Mouse (Mus musculus) brain, embryonic 14.5 days (tissue): ENCODE data around the gene Vwce. TPM values are rescaled to one million over a fixed set of nuclear protein-coding genes. Genes with fewer than 3 reads are reported as not detected.
A peak's percentile ranks its signal among the peaks of the same experiment; 100 is the strongest.

Experiments
- DNase-seq: peaks from one replicate; pipeline ENCODE4 v3.0.0-alpha.2; 2011; ENCODE audit warnings: low read depth
- CTCF ChIP-seq: fragments of 200-500 bp; IDR thresholded peaks from 2 replicates; pipeline ENCODE4 v1.5.1; 2012; ENCODE audit warnings: inconsistent platforms, mild to moderate bottlenecking, moderate library complexity, borderline replicate concordance; ENCODE audit not compliant: insufficient read depth, insufficient read length; ENCODE audit errors: extremely low read depth
- POLR2A ChIP-seq: fragments of 200-500 bp; IDR thresholded peaks from 2 replicates; pipeline ENCODE4 v1.6.1; 2012; ENCODE audit warnings: mild to moderate bottlenecking, inconsistent platforms, borderline replicate concordance; ENCODE audit not compliant: poor library complexity, insufficient read depth, insufficient read length, severe bottlenecking; ENCODE audit errors: extremely low read depth
- polyA plus RNA-seq: library from polyadenylated mRNA; depleted of rRNA; stranded (reverse); fragments of >200 nt; gene quantifications from 2 replicates; pipeline ENCODE4 v1.2.3, GENCODE M21; 2012; rRNA removed

The Vwce gene
- 1.1 TPM in 2 replicates for polyA plus RNA-seq

DNA sequence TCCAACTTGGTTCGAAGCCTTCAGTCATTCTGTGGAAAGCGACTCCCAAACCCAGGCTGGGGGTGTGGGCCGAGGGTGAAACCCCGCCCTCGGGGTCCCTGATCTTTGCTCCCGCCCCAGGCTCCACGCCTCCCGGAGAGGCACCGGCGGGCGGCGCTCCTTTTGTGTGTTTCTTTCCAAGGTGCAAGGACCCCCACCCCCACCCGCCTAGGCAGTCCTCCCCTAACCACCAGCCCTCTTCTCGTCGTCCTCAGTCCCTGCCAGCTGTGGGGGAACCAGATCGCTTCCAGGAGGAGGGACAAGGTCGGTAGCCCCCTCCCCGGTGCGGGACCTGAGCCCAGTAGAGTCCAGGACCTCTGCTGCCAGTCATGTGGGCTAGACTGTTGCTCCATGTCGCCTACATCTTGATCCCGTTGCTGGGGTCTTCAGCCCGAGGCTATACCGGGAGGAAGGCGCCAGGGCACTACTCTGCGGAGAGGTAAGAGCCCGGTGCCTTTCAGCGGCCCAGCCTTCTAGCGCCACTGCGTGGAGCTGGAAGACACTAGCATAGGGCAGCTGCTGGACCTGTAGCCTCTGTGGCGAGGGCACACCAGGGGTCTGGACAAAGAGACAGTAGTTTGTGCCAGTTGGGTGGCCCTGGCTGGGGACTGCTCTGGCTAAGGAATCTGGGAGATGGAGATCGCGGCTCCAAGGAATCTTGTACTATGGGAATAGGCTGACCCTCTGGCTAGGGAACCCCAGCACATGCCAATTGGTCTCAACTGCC, at the start of gene Vwce:
Gene Vwce, plus strand, starts transcription at position 108 of the 766 bp plus-strand sequence.
- peak; percentile 34; the same call in 1 of the 2 replicates for TF ChIP-seq CTCF
- no peak for TF ChIP-seq POLR2A
- peak; percentile 63 for DNase-seq

DNA sequence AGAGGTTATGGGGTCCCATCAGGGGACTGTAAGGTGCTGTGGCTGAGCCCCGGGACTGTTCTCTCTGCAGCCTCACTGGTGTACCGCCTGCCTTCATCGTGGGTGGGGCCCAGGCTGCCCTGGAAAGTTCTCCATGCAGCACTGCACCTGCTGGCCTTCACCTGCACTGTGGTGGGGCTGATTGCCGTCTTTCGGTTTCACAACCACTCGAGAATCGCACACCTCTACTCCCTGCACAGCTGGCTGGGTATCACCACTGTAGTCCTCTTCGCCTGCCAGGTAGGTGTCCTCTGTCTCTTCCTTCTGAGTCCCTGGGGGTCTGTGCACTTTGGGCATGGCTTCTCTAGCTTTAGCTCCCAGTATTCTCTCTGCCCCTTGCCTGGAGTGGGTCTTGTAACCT, 48.9 kb upstream of the Vwce start:
- DNase-seq, result no peak
- TF ChIP-seq POLR2A (no peak), CTCF (no peak)

DNA sequence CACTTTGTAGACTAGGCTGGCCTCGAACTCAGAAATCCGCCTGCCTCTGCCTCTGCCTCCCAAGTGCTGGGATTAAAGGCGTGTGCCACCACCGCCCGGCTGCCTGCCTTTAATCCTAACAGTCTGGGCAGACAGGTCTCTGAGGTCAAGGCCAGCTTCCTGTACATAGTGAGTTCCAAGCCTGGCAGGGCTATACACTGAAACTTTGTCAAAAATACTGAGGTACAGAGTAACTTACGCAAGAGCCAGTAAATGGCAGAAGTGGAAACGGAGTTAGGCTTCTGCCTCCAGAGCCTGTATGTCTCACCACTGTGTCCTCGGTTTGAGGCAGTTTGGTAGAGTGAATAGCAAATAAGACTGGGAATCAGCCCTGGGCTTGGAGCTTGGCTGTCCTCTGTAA, 46.8 kb upstream of the Vwce start:
- TF ChIP-seq POLR2A (no peak), CTCF (no peak)
- DNase-seq, result no peak

DNA sequence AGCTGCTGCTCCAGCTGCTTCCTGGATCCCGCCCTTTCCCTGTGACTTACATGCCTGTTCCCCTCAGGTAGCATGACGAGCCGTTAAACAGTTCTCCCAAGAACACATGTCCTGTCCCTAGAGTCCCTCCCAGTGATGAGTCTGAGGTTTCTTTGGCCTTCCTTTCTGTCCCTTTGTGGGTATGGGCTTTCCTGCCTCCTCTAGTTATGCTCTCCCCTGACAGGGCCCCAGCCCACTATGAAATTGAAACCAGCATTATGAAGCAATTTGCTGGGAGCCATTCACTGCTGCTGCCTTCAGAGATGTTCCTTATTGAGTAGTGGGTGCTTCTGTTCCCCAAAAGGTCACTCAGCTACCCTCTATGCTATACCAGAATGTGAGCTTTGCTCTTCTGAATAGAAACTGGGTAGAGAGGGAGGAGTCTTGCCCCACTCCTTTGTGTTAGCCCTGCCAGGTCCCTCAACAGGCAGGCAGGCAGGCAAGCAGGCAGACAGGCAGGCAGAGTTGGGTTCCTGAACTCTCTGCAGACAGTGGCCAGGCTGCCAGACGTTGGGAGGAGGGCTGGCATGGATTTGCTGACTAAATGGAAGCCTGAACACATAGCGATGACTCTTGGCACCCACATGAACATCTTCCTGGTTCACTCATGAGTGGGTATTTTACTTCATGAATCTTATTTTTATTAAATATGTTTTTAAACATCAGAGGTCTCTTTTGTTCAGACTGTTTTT, 44.7 kb upstream of the Vwce start:
- DNase-seq, result no peak
- TF ChIP-seq CTCF (no peak), POLR2A (no peak)

DNA sequence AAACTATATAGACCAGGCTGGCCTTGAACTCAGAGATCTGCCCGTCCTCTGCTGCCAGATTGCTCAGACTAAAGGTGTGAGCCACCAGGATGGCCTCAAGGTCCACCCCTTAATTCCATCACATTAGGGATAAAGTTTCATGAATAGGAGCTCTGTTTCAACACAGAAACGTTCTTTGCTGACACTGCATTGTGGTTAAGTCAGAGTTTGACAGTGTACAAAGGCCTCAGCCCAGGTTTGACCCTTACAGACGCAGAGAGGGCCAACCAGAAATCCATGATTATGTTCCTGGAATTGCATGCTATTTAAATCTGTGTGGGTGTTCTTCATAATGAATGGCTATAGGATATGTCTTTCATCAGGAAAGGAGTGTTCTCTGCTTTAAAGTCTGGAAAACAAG, 43.7 kb upstream of the Vwce start:
- no peak for DNase-seq
- TF ChIP-seq CTCF (no peak), POLR2A (no peak)

DNA sequence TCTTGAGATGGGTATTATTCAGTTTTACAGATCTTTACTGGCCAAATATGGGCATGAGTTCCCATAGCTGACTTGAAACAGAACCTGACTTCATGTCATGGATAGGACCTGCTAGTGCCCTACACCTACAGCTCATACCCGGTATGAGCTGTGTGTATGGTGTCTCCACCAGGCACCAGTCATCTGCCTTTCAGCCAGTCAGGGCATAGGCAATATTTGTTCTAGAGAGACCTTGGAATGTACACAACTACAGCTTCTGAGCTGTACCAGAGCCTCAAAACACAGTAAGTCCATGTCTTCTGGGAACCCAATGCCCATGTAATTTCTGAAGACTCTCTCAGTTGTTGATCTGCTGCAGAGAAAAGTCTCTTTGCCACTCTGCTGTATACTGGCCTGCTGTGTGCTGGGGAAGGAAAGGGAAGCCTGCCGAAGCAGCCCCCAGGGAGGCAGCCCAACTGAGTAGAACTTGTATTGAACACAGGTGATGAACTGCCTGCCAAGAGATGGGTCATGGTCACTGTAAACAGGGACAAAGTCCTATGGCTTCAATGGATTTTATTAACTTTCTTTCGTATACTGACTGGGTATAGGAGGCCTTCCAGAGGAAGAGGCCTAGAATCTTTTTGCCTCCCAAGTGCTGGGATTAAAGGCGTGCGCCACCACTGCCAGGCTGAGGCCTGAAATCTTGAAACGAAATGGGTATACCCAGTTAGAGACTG, 42.2 kb upstream of the Vwce start:
- TF ChIP-seq POLR2A, result no peak
- no peak for TF ChIP-seq CTCF

DNA sequence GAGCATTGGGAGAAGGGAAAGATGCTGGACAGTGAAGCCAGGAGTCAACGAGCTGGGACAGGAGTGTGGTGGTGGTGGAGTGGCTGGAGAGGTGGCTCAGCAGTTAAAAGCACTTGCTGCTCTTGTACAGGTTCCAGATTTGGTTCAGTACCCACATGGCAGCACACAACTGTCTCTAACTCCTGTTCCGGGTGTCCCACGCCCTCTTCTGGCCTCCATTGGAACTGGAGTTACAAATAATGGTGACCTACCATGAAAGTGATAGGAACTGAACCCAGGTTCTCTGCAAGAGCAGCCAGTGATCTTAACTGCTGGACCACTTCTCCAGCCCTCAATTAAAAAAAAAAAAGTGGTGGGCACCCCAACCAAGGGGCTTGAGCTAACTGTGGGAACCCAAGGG, 35.8 kb upstream of the Vwce start:
- DNase-seq, result no peak

More for the DNA sequence above, 42.2 kb upstream of the Vwce start:
- no peak for DNase-seq

DNA sequence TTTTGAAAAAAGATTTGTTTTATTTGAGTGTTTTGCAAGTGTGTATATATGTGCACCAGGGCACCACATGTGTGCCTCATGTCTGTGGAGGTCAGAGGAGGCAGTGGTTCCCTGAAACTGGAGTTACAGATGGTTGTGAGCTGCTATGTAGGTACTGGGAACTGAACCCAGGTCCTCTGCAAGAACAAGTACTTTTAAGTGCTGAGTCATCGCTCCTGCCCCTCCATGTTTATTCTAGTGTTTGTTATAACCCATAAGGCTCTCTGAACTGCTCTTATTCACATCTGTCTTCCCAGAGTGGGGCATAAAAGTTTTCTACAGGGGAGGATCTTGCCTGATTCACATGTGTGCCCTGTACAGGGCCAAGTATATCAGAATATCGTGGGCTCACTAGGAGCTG, 34.4 kb upstream of the Vwce start:
- TF ChIP-seq CTCF (no peak), POLR2A (no peak)
- no peak for DNase-seq

More for the DNA sequence above, 35.8 kb upstream of the Vwce start:
- TF ChIP-seq CTCF (peak; percentile 19; the same call in 1 of the 2 replicates), POLR2A (no peak)

DNA sequence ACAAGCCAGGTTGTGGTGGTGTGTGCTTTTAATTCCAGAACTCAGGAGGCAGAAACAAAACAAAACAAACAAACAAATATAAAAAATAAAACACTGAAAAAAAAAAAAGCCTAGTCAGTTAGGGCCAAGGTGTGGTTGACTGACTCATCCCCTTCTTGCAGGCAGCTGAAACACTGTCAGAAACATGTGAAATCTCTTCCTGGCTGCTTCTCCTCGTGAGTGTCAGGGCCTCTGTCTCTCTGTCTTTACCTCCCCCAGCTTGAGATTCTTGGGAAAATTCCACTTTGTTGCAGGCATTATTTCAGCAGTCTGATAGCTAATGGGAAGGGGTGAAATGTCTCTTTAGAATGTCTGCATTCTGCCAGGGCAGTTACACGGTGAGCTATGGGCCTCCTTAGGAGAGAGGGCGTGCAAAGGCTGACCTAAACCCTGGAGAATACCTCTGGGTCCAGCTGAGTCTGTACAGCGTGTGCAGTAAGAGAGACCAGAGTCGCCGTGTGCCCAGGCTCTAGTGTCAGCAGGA, 31.7 kb upstream of the Vwce start:
- no peak for DNase-seq
- TF ChIP-seq POLR2A, result no peak
- TF ChIP-seq CTCF, result no peak

DNA sequence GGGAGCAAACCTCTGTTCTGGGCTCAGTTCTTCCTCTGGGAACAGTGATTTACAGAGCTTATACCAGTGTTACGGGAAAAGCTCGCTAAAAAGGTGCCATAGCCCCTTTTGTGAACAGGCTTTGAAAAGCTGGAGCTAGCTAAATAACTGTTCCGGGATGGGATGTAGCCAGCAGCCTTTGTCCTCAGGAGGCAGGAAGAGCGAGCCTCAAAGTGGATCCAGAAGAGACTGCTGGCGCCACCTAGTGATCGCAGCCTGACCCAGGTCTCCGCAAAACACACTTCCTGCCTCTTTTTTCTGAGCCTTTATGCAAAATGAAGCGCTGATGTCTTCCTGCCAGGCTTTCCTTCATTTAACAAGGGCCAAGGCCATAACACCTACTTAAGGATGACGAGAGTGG, 31.2 kb upstream of the Vwce start:
- DNase-seq, result peak; percentile 96
- TF ChIP-seq CTCF (peak; percentile 98), POLR2A (peak; percentile 73; the same call in 1 of the 2 replicates)
